ENCODE assay signal across 19 mouse cellular contexts in genomic region chr11:35556192-35556591, GRCm38 (mm10).
DNase-seq lines count a peak whose midpoint lies in the region; ATAC-seq and TF ChIP-seq lines count a peak whose summit lies in the region.
"Had no signal": no experiment of that assay in that cellular context is flagged by ENCODE, and none has a peak within 500 bp of the region (broad histone marks: within the 10 kb centered on the region; RNA-seq: fewer than 3 reads in every experiment).

No protein-coding gene starts in this region.

- no peak overlapping the region for H3K9ac ChIP-seq in hindbrain, embryonic 13.5 days
- no peak overlapping the region for H3K9ac ChIP-seq in hindbrain, embryonic 11.5 days (ENCODE audit: low read depth, low read length)
- no peak overlapping the region for H3K9ac ChIP-seq in forebrain, embryonic 15.5 days (replicated peaks)
- no peak overlapping the region for H3K9ac ChIP-seq in neural tube, embryonic 13.5 days
- no peak overlapping the region for H3K9ac ChIP-seq in heart, adult 2 months (ENCODE audit: low read depth, low read length)
- H3K9ac ChIP-seq: embryonic facial prominence, embryonic 13.5 days; heart, embryonic 13.5 days; limb, embryonic 12.5 days; liver, embryonic 13.5 days; lung, embryonic 14.5 days had no signal

- peak overlapping the region; percentile 46; the same call in 1 of the 2 replicates for H3K27ac ChIP-seq in hindbrain, embryonic 13.5 days
- no peak overlapping the region for H3K27ac ChIP-seq in hindbrain, embryonic 11.5 days (ENCODE audit: low read depth, low read length)
- no peak overlapping the region for H3K27ac ChIP-seq in forebrain, embryonic 15.5 days (replicated peaks)
- peak overlapping the region; percentile 13; the same call in 1 of the 2 replicates for H3K27ac ChIP-seq in neural tube, embryonic 13.5 days (replicated peaks)
- no peak overlapping the region for H3K27ac ChIP-seq in heart, adult 2 months
- H3K27ac ChIP-seq: embryonic facial prominence, embryonic 13.5 days; heart, embryonic 13.5 days; liver, embryonic 13.5 days; midbrain, embryonic 10.5 days had no signal

- H3K4me3 ChIP-seq in hindbrain, embryonic 13.5 days = no peak overlapping the region
- H3K4me3 ChIP-seq in hindbrain, embryonic 11.5 days (ENCODE audit: low read depth, low read length) = no peak overlapping the region
- no peak overlapping the region for H3K4me3 ChIP-seq in forebrain, embryonic 15.5 days
- H3K4me3 ChIP-seq in neural tube, embryonic 13.5 days = no peak overlapping the region
- H3K4me3 ChIP-seq in heart, adult 2 months = no peak overlapping the region
- H3K4me3 ChIP-seq: embryonic facial prominence, embryonic 13.5 days; heart, embryonic 13.5 days; limb, embryonic 12.5 days; liver, embryonic 13.5 days; midbrain, embryonic 10.5 days had no signal

- H3K79me2 ChIP-seq in heart, adult 2 months (replicated peaks; ENCODE audit: control insufficient read depth, insufficient read depth, low read length) = no peaks in the 10 kb centered on the region

- TF ChIP-seq CTCF in brain, embryonic 14.5 days (IDR thresholded peaks at IDR 0.05; ENCODE audit: borderline replicate concordance, extremely low read depth, insufficient read depth, insufficient read length) = no peak
- TF ChIP-seq CTCF in heart, adult 2 months (IDR thresholded peaks at IDR 0.05) = no peak

- no peak for TF ChIP-seq POLR2A in brain, embryonic 14.5 days (IDR thresholded peaks at IDR 0.05; ENCODE audit: borderline replicate concordance, extremely low read depth, insufficient read depth, insufficient read length, poor library complexity, severe bottlenecking)
- TF ChIP-seq POLR2A in heart, adult 2 months (IDR thresholded peaks at IDR 0.05; ENCODE audit: insufficient read depth, low read depth, low read length) = no peak

- no peak for TF ChIP-seq EP300 in heart, adult 2 months (IDR thresholded peaks at IDR 0.05; ENCODE audit: insufficient read depth, low read depth, low read length)

- peak overlapping the region; percentile 20; the same call in 1 of the 2 replicates for H3K4me2 ChIP-seq in hindbrain, embryonic 13.5 days
- H3K4me2 ChIP-seq in hindbrain, embryonic 11.5 days (replicated peaks; ENCODE audit: low read depth, low read length) = no peak overlapping the region
- H3K4me2 ChIP-seq in forebrain, embryonic 15.5 days (replicated peaks) = no peak overlapping the region
- H3K4me2 ChIP-seq in neural tube, embryonic 13.5 days = peak overlapping the region; percentile 20
- H3K4me2 ChIP-seq: embryonic facial prominence, embryonic 13.5 days; heart, embryonic 13.5 days; limb, embryonic 12.5 days; liver, embryonic 13.5 days; lung, embryonic 14.5 days had no signal

- peaks cover 45% of the 10 kb centered on the region for H3K4me1 ChIP-seq in hindbrain, embryonic 13.5 days (replicated peaks)
- no peaks in the 10 kb centered on the region for H3K4me1 ChIP-seq in hindbrain, embryonic 11.5 days (replicated peaks; ENCODE audit: control insufficient read depth, insufficient read depth, low read length)
- peaks cover 18% of the 10 kb centered on the region for H3K4me1 ChIP-seq in forebrain, embryonic 15.5 days
- H3K4me1 ChIP-seq in neural tube, embryonic 13.5 days (replicated peaks) = peaks cover 49% of the 10 kb centered on the region
- peaks cover 2% of the 10 kb centered on the region; the same call in 1 of the 2 replicates for H3K4me1 ChIP-seq in heart, adult 2 months (ENCODE audit: control insufficient read depth, insufficient read depth, low read length)
- H3K4me1 ChIP-seq: liver, embryonic 13.5 days had no signal

- intact Hi-C loops in heart, adult 2 months (cut with DNase I) = no loop called here

- WGBS in hindbrain, embryonic 13.5 days = 34% methylated on average over 11 of the region's 11 CpGs
- 64% methylated on average over 11 of the region's 11 CpGs for WGBS in hindbrain, embryonic 11.5 days
- WGBS in forebrain, embryonic 15.5 days = 5% methylated on average over 11 of the region's 11 CpGs
- 28% methylated on average over 11 of the region's 11 CpGs for WGBS in neural tube, embryonic 13.5 days
- 69% methylated on average over 11 of the region's 11 CpGs for WGBS in heart, adult 2 months

- peaks cover 19% of the 10 kb centered on the region; the same call in 1 of the 2 replicates for H3K27me3 ChIP-seq in hindbrain, embryonic 13.5 days
- no peaks in the 10 kb centered on the region for H3K27me3 ChIP-seq in hindbrain, embryonic 11.5 days (ENCODE audit: control insufficient read depth, insufficient read depth, low read length)
- H3K27me3 ChIP-seq in forebrain, embryonic 15.5 days = peaks cover 87% of the 10 kb centered on the region
- peaks cover 31% of the 10 kb centered on the region for H3K27me3 ChIP-seq in neural tube, embryonic 13.5 days
- no peaks in the 10 kb centered on the region for H3K27me3 ChIP-seq in heart, adult 2 months (ENCODE audit: control insufficient read depth, insufficient read depth, low read length)
- H3K27me3 ChIP-seq: embryonic facial prominence, embryonic 13.5 days; heart, embryonic 13.5 days; limb, embryonic 12.5 days; liver, embryonic 13.5 days had no signal

- peak; percentile 67 for ATAC-seq in hindbrain, embryonic 13.5 days (ENCODE audit: low FRiP score)
- ATAC-seq in hindbrain, embryonic 11.5 days (ENCODE audit: low FRiP score) = no peak
- peak; percentile 91 for ATAC-seq in forebrain, embryonic 15.5 days (replicated peaks)
- ATAC-seq in neural tube, embryonic 13.5 days (ENCODE audit: low read depth) = peak; percentile 68; the same call in 1 of the 2 replicates

- no peak for DNase-seq in hindbrain, embryonic 11.5 days (ENCODE audit: low spot score)
- DNase-seq in brain, embryonic 14.5 days (ENCODE audit: low read depth) = peak; percentile 94
- DNase-seq in right cerebral cortex, postnatal 14 days = no peak
- DNase-seq in heart, adult 2 months = no peak
- DNase-seq: cerebellum, adult 9-10 months; kidney, adult 9 months; kidney, postnatal 25 days; liver, embryonic 13.5 days; lung, embryonic 14.5 days; lung, postnatal 4 days; right cerebral cortex, adult 18-20 months; thymus, postnatal 36 days had no signal

- no peaks in the 10 kb centered on the region for H3K36me3 ChIP-seq in hindbrain, embryonic 13.5 days
- no peaks in the 10 kb centered on the region for H3K36me3 ChIP-seq in hindbrain, embryonic 11.5 days (ENCODE audit: control insufficient read depth, insufficient read depth, low read length)
- H3K36me3 ChIP-seq in forebrain, embryonic 15.5 days = no peaks in the 10 kb centered on the region
- no peaks in the 10 kb centered on the region for H3K36me3 ChIP-seq in neural tube, embryonic 13.5 days
- no peaks in the 10 kb centered on the region for H3K36me3 ChIP-seq in heart, adult 2 months (ENCODE audit: control insufficient read depth, insufficient read depth, low read length)
- H3K36me3 ChIP-seq: embryonic facial prominence, embryonic 13.5 days; heart, embryonic 13.5 days; limb, embryonic 12.5 days; liver, embryonic 13.5 days; midbrain, embryonic 10.5 days had no signal

- H3K9me3 ChIP-seq in hindbrain, embryonic 13.5 days = no peaks in the 10 kb centered on the region
- no peaks in the 10 kb centered on the region for H3K9me3 ChIP-seq in hindbrain, embryonic 11.5 days (ENCODE audit: control insufficient read depth, low read length)
- H3K9me3 ChIP-seq in forebrain, embryonic 15.5 days = no peaks in the 10 kb centered on the region
- H3K9me3 ChIP-seq in neural tube, embryonic 13.5 days = no peaks in the 10 kb centered on the region
- H3K9me3 ChIP-seq: embryonic facial prominence, embryonic 13.5 days; heart, embryonic 13.5 days; limb, embryonic 12.5 days; liver, embryonic 13.5 days; midbrain, embryonic 10.5 days had no signal

Comparison
In these comparisons a context has a peak if more than half of its experiments do, and no peak if none do; other contexts are left out.
1. H3K27ac ChIP-seq: peak in hindbrain, embryonic 13.5 days (single experiment) and neural tube, embryonic 13.5 days (single experiment); none in hindbrain, embryonic 11.5 days (single experiment), forebrain, embryonic 15.5 days (single experiment) and heart, adult 2 months (single experiment).
2. H3K4me2 ChIP-seq: peak in hindbrain, embryonic 13.5 days (single experiment) and neural tube, embryonic 13.5 days (single experiment); none in hindbrain, embryonic 11.5 days (single experiment) and forebrain, embryonic 15.5 days (single experiment).